In genomic region chr5:145230641-145231040, GRCm38 (mm10) we compare ENCODE assay signal across 8 mouse cellular contexts. TPM values are rescaled to one million over a fixed set of nuclear protein-coding genes. Genes with fewer than 3 reads are reported as not detected.
DNase-seq lines count a peak whose midpoint lies in the region; ATAC-seq lines count a peak whose summit lies in the region.

No protein-coding gene starts in this region.

- peak overlapping the region; percentile 98; the same call in 1 of the 2 replicates for H3K9ac ChIP-seq in heart, embryonic 15.5 days
- no peak overlapping the region for H3K9ac ChIP-seq in kidney, embryonic 15.5 days
- H3K9ac ChIP-seq in midbrain, embryonic 16.5 days (ENCODE audit: low read depth, low read length) = peak overlapping the region; percentile 98; the same call in 1 of the 2 replicates

- peak overlapping the region; percentile 72 for H3K4me2 ChIP-seq in heart, embryonic 15.5 days
- peak overlapping the region; percentile 75; the same call in 1 of the 2 replicates for H3K4me2 ChIP-seq in kidney, embryonic 15.5 days
- H3K4me2 ChIP-seq in midbrain, embryonic 16.5 days (ENCODE audit: low read length) = peak overlapping the region; percentile 89

- 86% methylated on average over 4 of the region's 4 CpGs for WGBS in heart, embryonic 15.5 days
- 94% methylated on average over 4 of the region's 4 CpGs for WGBS in forebrain, embryonic 10.5 days
- WGBS in kidney, embryonic 15.5 days = 81% methylated on average over 4 of the region's 4 CpGs
- 90% methylated on average over 4 of the region's 4 CpGs for WGBS in midbrain, embryonic 16.5 days

- H3K4me3 ChIP-seq in heart, embryonic 15.5 days = peak overlapping the region; percentile 75
- H3K4me3 ChIP-seq in forebrain, embryonic 10.5 days = peak overlapping the region; percentile 99
- H3K4me3 ChIP-seq in kidney, embryonic 15.5 days (replicated peaks) = peak overlapping the region; percentile 92; the same call in 1 of the 2 replicates
- H3K4me3 ChIP-seq in midbrain, embryonic 16.5 days (ENCODE audit: low read depth, low read length) = peak overlapping the region; percentile 100; the same call in 1 of the 2 replicates

- H3K36me3 ChIP-seq in heart, embryonic 15.5 days = peaks cover 25% of the 10 kb centered on the region
- H3K36me3 ChIP-seq in forebrain, embryonic 10.5 days (replicated peaks) = peaks cover 24% of the 10 kb centered on the region
- H3K36me3 ChIP-seq in kidney, embryonic 15.5 days = peaks cover 24% of the 10 kb centered on the region
- H3K36me3 ChIP-seq in midbrain, embryonic 16.5 days (ENCODE audit: control insufficient read depth, insufficient read depth, low read length) = peaks cover 4% of the 10 kb centered on the region

- H3K27me3 ChIP-seq in heart, embryonic 15.5 days = no peaks in the 10 kb centered on the region
- no peaks in the 10 kb centered on the region for H3K27me3 ChIP-seq in forebrain, embryonic 10.5 days (ENCODE audit: poor library complexity, severe bottlenecking)
- H3K27me3 ChIP-seq in kidney, embryonic 15.5 days = no peaks in the 10 kb centered on the region
- no peaks in the 10 kb centered on the region for H3K27me3 ChIP-seq in midbrain, embryonic 16.5 days (ENCODE audit: control insufficient read depth, insufficient read depth, low read depth, low read length)

- peak overlapping the region; percentile 94 for H3K27ac ChIP-seq in heart, embryonic 15.5 days
- no peak overlapping the region for H3K27ac ChIP-seq in forebrain, embryonic 10.5 days
- peak overlapping the region; percentile 86; the same call in 1 of the 2 replicates for H3K27ac ChIP-seq in kidney, embryonic 15.5 days
- no peak overlapping the region; the same call in none of the 2 replicates for H3K27ac ChIP-seq in midbrain, embryonic 16.5 days (ENCODE audit: low read length)

- no peak for ATAC-seq in heart, embryonic 15.5 days (replicated peaks; ENCODE audit: insufficient number of reproducible peaks, insufficient read depth, low FRiP score, low read depth)
- ATAC-seq in kidney, embryonic 15.5 days (replicated peaks; ENCODE audit: low FRiP score) = no peak
- no peak for ATAC-seq in midbrain, embryonic 16.5 days

- DNase-seq in heart, postnatal 4 days = no peak
- no peak for DNase-seq in forebrain, embryonic 10.5 days (ENCODE audit: extremely low spot score, low spot score)
- no peak for DNase-seq in ovary, adult 18-20 months (ENCODE audit: low spot score)
- no peak for DNase-seq in adipocyte (ENCODE audit: low spot score)
- no peak for DNase-seq in thymus, postnatal 14 days

- peaks cover 14% of the 10 kb centered on the region for H3K4me1 ChIP-seq in heart, embryonic 15.5 days (replicated peaks)
- peaks cover 24% of the 10 kb centered on the region for H3K4me1 ChIP-seq in forebrain, embryonic 10.5 days
- peaks cover 15% of the 10 kb centered on the region for H3K4me1 ChIP-seq in kidney, embryonic 15.5 days
- peaks cover 15% of the 10 kb centered on the region for H3K4me1 ChIP-seq in midbrain, embryonic 16.5 days (ENCODE audit: control insufficient read depth, insufficient read depth, low read length)

- no peaks in the 10 kb centered on the region for H3K9me3 ChIP-seq in heart, embryonic 15.5 days (replicated peaks)
- H3K9me3 ChIP-seq in forebrain, embryonic 10.5 days = no peaks in the 10 kb centered on the region
- no peaks in the 10 kb centered on the region for H3K9me3 ChIP-seq in kidney, embryonic 15.5 days (replicated peaks)
- H3K9me3 ChIP-seq in midbrain, embryonic 16.5 days (replicated peaks; ENCODE audit: control insufficient read depth, low read length, poor library complexity, severe bottlenecking) = no peaks in the 10 kb centered on the region

RNA-seq across cellular contexts. Expression of gene Zfp655, which starts 0.9 kb away (rescaled TPM):
- 27.4 and 29.6 TPM in 2 replicates for polyA plus RNA-seq in heart, embryonic 15.5 days (2015; fragmentation: Nextera tagmentation; extraction: Ambion mirVana)
- 10 to 100 TPM; 31.7 to 33.7 TPM for total RNA-seq in heart, postnatal 4 days (2021)
- polyA plus RNA-seq in forebrain, embryonic 10.5 days (2016; fragmentation: Nextera tagmentation; extraction: Ambion mirVana) = 31.0 and 33.8 TPM in 2 replicates
- polyA plus RNA-seq in kidney, embryonic 15.5 days (2015; fragmentation: Nextera tagmentation; extraction: Ambion mirVana) = 31.3 and 34.5 TPM in 2 replicates
- 32.9 and 37.8 TPM in 2 replicates for polyA plus RNA-seq in midbrain, embryonic 16.5 days (2015; fragmentation: Nextera tagmentation; extraction: Ambion mirVana)

RNA-seq across cellular contexts. Expression of gene Zkscan5, which starts 26.3 kb away (rescaled TPM):
- 8.4 and 10.3 TPM in 2 replicates for polyA plus RNA-seq in heart, embryonic 15.5 days (2015; fragmentation: Nextera tagmentation; extraction: Ambion mirVana)
- 10 to 100 TPM; 16.5 to 17.7 TPM for total RNA-seq in heart, postnatal 4 days (2021)
- 18.4 and 18.9 TPM in 2 replicates for polyA plus RNA-seq in forebrain, embryonic 10.5 days (2016; fragmentation: Nextera tagmentation; extraction: Ambion mirVana)
- polyA plus RNA-seq in kidney, embryonic 15.5 days (2015; fragmentation: Nextera tagmentation; extraction: Ambion mirVana) = 14.1 and 14.4 TPM in 2 replicates
- polyA plus RNA-seq in midbrain, embryonic 16.5 days (2015; fragmentation: Nextera tagmentation; extraction: Ambion mirVana) = 14.6 and 16.1 TPM in 2 replicates

RNA-seq across cellular contexts. Expression of gene Zkscan14, which starts 29.0 kb away (rescaled TPM):
- polyA plus RNA-seq in heart, embryonic 15.5 days (2015; fragmentation: Nextera tagmentation; extraction: Ambion mirVana) = 6.0 and 7.4 TPM in 2 replicates
- total RNA-seq in heart, postnatal 4 days (2021) = 1 to 10 TPM; 4.1 to 4.6 TPM
- 5.9 and 6.5 TPM in 2 replicates for polyA plus RNA-seq in forebrain, embryonic 10.5 days (2016; fragmentation: Nextera tagmentation; extraction: Ambion mirVana)
- 8.1 and 9.9 TPM in 2 replicates for polyA plus RNA-seq in kidney, embryonic 15.5 days (2015; fragmentation: Nextera tagmentation; extraction: Ambion mirVana)
- polyA plus RNA-seq in midbrain, embryonic 16.5 days (2015; fragmentation: Nextera tagmentation; extraction: Ambion mirVana) = 14.9 and 15.1 TPM in 2 replicates

RNA-seq across cellular contexts. Expression of gene Atp5j2, which starts 38.8 kb away (rescaled TPM):
- 1,147 and 1,514 TPM in 2 replicates for polyA plus RNA-seq in heart, embryonic 15.5 days (2015; fragmentation: Nextera tagmentation; extraction: Ambion mirVana)
- 100 to 1,000 TPM; 760 to 785 TPM for total RNA-seq in heart, postnatal 4 days (2021)
- 508 and 509 TPM in 2 replicates for polyA plus RNA-seq in forebrain, embryonic 10.5 days (2016; fragmentation: Nextera tagmentation; extraction: Ambion mirVana)
- 744 and 779 TPM in 2 replicates for polyA plus RNA-seq in kidney, embryonic 15.5 days (2015; fragmentation: Nextera tagmentation; extraction: Ambion mirVana)
- 597 and 600 TPM in 2 replicates for polyA plus RNA-seq in midbrain, embryonic 16.5 days (2015; fragmentation: Nextera tagmentation; extraction: Ambion mirVana)

RNA-seq across cellular contexts. Expression of gene Zscan25, which starts 49.7 kb away (rescaled TPM):
- 0.40 and 0.62 TPM in 2 replicates for polyA plus RNA-seq in heart, embryonic 15.5 days (2015; fragmentation: Nextera tagmentation; extraction: Ambion mirVana)
- 10 to 100 TPM; 15.4 to 15.9 TPM for total RNA-seq in heart, postnatal 4 days (2021)
- 0.42 and 0.46 TPM in 2 replicates for polyA plus RNA-seq in forebrain, embryonic 10.5 days (2016; fragmentation: Nextera tagmentation; extraction: Ambion mirVana)
- polyA plus RNA-seq in kidney, embryonic 15.5 days (2015; fragmentation: Nextera tagmentation; extraction: Ambion mirVana) = 0.48 and 0.61 TPM in 2 replicates
- 0.34 and 0.70 TPM in 2 replicates for polyA plus RNA-seq in midbrain, embryonic 16.5 days (2015; fragmentation: Nextera tagmentation; extraction: Ambion mirVana)

Comparison
In these comparisons a context has a peak if more than half of its experiments do, and no peak if none do; other contexts are left out.
1. H3K27ac ChIP-seq: peak in heart, embryonic 15.5 days (single experiment) and kidney, embryonic 15.5 days (single experiment); none in forebrain, embryonic 10.5 days (single experiment) and midbrain, embryonic 16.5 days (single experiment).
2. Peak in every context shown above with its lines, with median percentiles within 50 percentile points of each other: H3K4me2 ChIP-seq and H3K4me3 ChIP-seq.